Mouse (Mus musculus) liver, embryonic 15.5 days (tissue): ENCODE measurements at regions not wholly inside any gene's neighbourhood (a gene's known extent, or its start where the extent isn't known, plus 50 kb on each side); places are given as distances from the start of the nearest gene placed in this dataset.
A peak's percentile ranks its signal among the peaks of the same experiment; 100 is the strongest.

Source experiments
- ATAC-seq: fragments of 200-750 bp; cut with Nextera tagmentation; 2 replicates; pipeline ENCODE4 v1.8.0; 2017; ENCODE audit warnings: moderate number of reproducible peaks, mild to moderate bottlenecking, moderate library complexity; ENCODE audit not compliant: insufficient read depth
- H3K27ac ChIP-seq: fragments of 300-500 bp; sonication (generic); replicated peaks from 2 replicates; pipeline ENCODE4 v1.5.1; 2015; ENCODE audit warnings: mild to moderate bottlenecking, inconsistent platforms
- H3K27me3 ChIP-seq: fragments of 300-500 bp; sonication (generic); 2 replicates; pipeline ENCODE4 v1.6.1; 2015; ENCODE audit warnings: mild to moderate bottlenecking, inconsistent platforms
- H3K36me3 ChIP-seq: fragments of 300-500 bp; sonication (generic); replicated peaks from 2 replicates; pipeline ENCODE4 v1.6.1; 2015; ENCODE audit warnings: moderate library complexity, mild to moderate bottlenecking, inconsistent platforms
- H3K4me1 ChIP-seq: fragments of 300-500 bp; sonication (generic); replicated peaks from 2 replicates; pipeline ENCODE4 v1.6.1; 2015; ENCODE audit warnings: inconsistent platforms
- H3K4me2 ChIP-seq: fragments of 300-500 bp; sonication (generic); 2 replicates; pipeline ENCODE4 v1.6.1; 2015; ENCODE audit warnings: moderate library complexity, mild to moderate bottlenecking, inconsistent platforms
- H3K4me3 ChIP-seq: fragments of 300-500 bp; sonication (generic); replicated peaks from 2 replicates; pipeline ENCODE4 v1.5.1; 2015; ENCODE audit warnings: mild to moderate bottlenecking, inconsistent platforms
- H3K9ac ChIP-seq: fragments of 300-500 bp; sonication (generic); 2 replicates; pipeline ENCODE4 v1.6.1; 2015; ENCODE audit warnings: moderate library complexity, mild to moderate bottlenecking, inconsistent platforms
- H3K9me3 ChIP-seq: fragments of 300-500 bp; sonication (generic); replicated peaks from 2 replicates; pipeline ENCODE4 v1.6.1; 2016; ENCODE audit warnings: inconsistent platforms
- whole genome bisulfite sequencing: fragments of 180-500 bp; shearing (Covaris S2); methylation state at CpG from one replicate; pipeline ENCODE4 v1.1.7; 2015; ENCODE audit warnings: mixed read lengths; ENCODE audit not compliant: insufficient replicate concordance; 5-methylcytosine and 5-hydroxymethylcytosine counted together

DNA sequence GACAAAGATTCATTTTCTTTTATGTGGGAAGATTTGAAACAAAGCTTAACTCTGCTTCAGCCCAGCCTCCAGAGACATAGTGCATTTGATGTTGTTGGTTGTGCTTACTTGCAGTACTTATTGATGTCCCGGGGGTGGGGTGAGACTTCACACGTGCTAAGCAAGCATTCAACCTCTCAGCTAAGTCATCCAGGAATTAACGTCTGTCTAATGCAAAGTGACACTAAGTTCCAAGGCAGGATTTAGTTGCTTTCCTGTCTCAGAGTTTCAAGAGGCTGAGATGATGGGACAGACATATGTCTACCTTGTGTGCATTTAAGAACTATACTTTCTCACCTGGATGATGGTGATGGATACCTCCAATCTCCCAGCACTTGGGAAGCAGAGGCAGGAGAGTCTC is 189.0 kb upstream of the Erbb4 start:
- Histone ChIP-seq H3K9ac (no peak overlapping the region), H3K27me3 (no peaks in the 10 kb centered on the region), H3K4me3 (no peak overlapping the region), H3K4me1 (no peaks in the 10 kb centered on the region), H3K27ac (no peak overlapping the region), H3K36me3 (no peaks in the 10 kb centered on the region), H3K4me2 (no peak overlapping the region), H3K9me3 (no peaks in the 10 kb centered on the region)
- no peak for ATAC-seq
- 51% methylated on average over 3 of the region's 3 CpGs for WGBS

DNA sequence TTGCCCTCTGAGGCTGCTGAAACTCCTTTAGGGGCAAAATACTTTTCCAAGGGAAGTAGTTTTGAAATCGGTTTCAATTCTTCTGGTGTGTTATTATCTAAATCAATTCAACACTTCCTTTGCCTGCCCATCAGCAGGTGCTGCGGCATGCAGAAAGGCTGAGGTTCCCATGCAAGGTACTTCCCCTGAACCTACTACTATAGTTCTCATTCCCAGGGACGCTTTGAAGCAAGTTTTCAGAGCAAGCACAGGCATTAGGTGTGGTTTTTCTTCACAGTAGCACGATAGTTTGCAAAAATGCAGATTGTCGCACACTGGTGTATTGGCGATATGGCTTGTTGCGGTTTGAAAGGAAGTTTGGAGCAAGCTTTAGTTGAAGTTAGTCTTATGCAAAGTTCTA is 183.5 kb upstream of the Erbb4 start:
- no peak overlapping the region for H3K4me3 ChIP-seq
- no peak overlapping the region for H3K9ac ChIP-seq
- H3K4me1 ChIP-seq = no peaks in the 10 kb centered on the region
- no peaks in the 10 kb centered on the region for H3K27me3 ChIP-seq
- H3K27ac ChIP-seq = no peak overlapping the region
- H3K9me3 ChIP-seq = no peaks in the 10 kb centered on the region
- no peak for ATAC-seq
- no peaks in the 10 kb centered on the region for H3K36me3 ChIP-seq
- 44% methylated on average over 7 of the region's 7 CpGs for WGBS
- H3K4me2 ChIP-seq = no peak overlapping the region

DNA sequence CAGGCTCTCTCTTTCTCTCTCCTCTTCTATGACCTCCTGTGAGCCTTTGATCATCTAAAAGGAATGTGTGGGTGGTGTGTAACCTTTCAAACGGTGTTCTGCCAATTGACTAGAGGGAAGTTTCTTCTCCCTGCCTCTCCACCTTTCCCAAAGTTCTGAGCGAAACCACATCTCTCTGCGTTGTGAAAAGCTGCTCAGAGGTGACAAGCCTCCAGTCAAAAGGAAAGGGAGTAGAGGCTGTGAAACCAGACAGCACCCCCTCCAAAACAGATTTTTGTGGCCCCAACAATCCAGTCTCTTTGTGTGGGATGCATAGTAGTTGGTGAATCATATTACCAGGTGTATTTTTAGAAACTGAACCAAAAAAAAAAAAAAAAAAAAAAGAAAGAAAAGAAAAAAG is 178.5 kb upstream of the Erbb4 start:
- Histone ChIP-seq H3K4me1 (no peaks in the 10 kb centered on the region), H3K27me3 (no peaks in the 10 kb centered on the region), H3K4me2 (no peak overlapping the region), H3K36me3 (no peaks in the 10 kb centered on the region), H3K9me3 (no peaks in the 10 kb centered on the region), H3K27ac (no peak overlapping the region), H3K4me3 (no peak overlapping the region), H3K9ac (no peak overlapping the region)
- no peak for ATAC-seq
- WGBS = 36% methylated on average over 3 of the region's 3 CpGs

GRCm38 (mm10) chr1:69277428-69277827 is 169.6 kb upstream of the Erbb4 start:
- Histone ChIP-seq H3K27ac (no peak overlapping the region), H3K4me2 (no peak overlapping the region), H3K9me3 (no peaks in the 10 kb centered on the region), H3K4me1 (no peaks in the 10 kb centered on the region), H3K4me3 (no peak overlapping the region), H3K36me3 (no peaks in the 10 kb centered on the region), H3K27me3 (no peaks in the 10 kb centered on the region), H3K9ac (no peak overlapping the region)
- WGBS = 68% methylated on average over 4 of the region's 4 CpGs
- no peak for ATAC-seq

GRCm38 (mm10) chr1:69247691-69248090 is 139.8 kb upstream of the Erbb4 start:
- H3K4me3 ChIP-seq = no peak overlapping the region
- no peak overlapping the region for H3K4me2 ChIP-seq
- no peak overlapping the region for H3K27ac ChIP-seq
- H3K9me3 ChIP-seq = no peaks in the 10 kb centered on the region
- ATAC-seq = no peak
- H3K27me3 ChIP-seq = no peaks in the 10 kb centered on the region
- 72% methylated on average over 5 of the region's 5 CpGs for WGBS
- H3K4me1 ChIP-seq = no peaks in the 10 kb centered on the region
- H3K36me3 ChIP-seq = no peaks in the 10 kb centered on the region
- no peak overlapping the region for H3K9ac ChIP-seq

DNA sequence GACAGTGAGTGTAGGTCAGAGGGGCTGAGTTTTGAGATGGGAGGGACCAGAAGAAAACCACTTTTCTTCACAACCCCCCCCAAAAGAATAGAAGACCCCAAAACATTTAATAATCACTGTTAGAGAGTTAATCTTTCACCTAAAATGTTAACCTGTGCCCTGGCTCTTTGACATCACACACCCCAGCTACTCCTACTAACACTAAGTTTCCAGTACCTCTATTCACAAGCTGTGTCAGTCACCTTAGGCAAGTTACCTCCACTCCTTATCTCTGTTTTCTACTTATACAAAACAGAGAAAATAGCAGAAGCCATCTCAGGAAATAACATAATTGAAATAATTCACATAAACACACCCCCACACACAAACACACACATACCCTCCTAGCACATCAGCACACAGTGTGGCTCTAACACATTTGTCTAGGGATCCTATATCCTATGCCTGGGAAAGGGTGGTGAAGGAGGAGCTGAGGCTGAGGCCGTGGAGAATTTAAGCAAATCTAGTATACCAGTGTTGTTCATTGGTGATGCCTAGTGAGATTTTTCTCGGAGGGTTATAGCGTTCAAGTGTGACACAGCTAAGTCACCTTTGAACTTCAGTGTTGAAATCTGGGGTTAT is 134.5 kb upstream of the Erbb4 start:
- no peak overlapping the region; the same call in 1 of the 2 replicates for H3K4me2 ChIP-seq
- H3K9ac ChIP-seq = no peak overlapping the region
- 61% methylated on average over 3 of the region's 3 CpGs for WGBS
- no peak for ATAC-seq
- H3K4me3 ChIP-seq = no peak overlapping the region
- no peaks in the 10 kb centered on the region for H3K36me3 ChIP-seq
- H3K27ac ChIP-seq = no peak overlapping the region
- no peaks in the 10 kb centered on the region for H3K27me3 ChIP-seq
- no peaks in the 10 kb centered on the region for H3K4me1 ChIP-seq
- H3K9me3 ChIP-seq = no peaks in the 10 kb centered on the region

- peak overlapping the region; percentile 29 for H3K4me2 ChIP-seq
- 21% methylated on average over 11 of the region's 11 CpGs for WGBS
- no peaks in the 10 kb centered on the region for H3K36me3 ChIP-seq
- H3K9ac ChIP-seq = no peak overlapping the region
- no peak overlapping the region for H3K27ac ChIP-seq
- ATAC-seq = no peak
- no peaks in the 10 kb centered on the region for H3K27me3 ChIP-seq
- H3K9me3 ChIP-seq = no peaks in the 10 kb centered on the region
- H3K4me3 ChIP-seq = no peak overlapping the region
- H3K4me1 ChIP-seq = no peaks in the 10 kb centered on the region
Observed at GRCm38 (mm10) chr1:69241502-69242214, 133.8 kb upstream of the Erbb4 start.

- Histone ChIP-seq H3K4me3 (no peak overlapping the region), H3K4me2 (no peak overlapping the region), H3K9me3 (no peaks in the 10 kb centered on the region), H3K36me3 (no peaks in the 10 kb centered on the region), H3K9ac (no peak overlapping the region), H3K4me1 (no peaks in the 10 kb centered on the region), H3K27ac (no peak overlapping the region), H3K27me3 (no peaks in the 10 kb centered on the region)
- ATAC-seq = no peak
Observed at GRCm38 (mm10) chr1:69227864-69228263, 120.0 kb upstream of the Erbb4 start.

DNA sequence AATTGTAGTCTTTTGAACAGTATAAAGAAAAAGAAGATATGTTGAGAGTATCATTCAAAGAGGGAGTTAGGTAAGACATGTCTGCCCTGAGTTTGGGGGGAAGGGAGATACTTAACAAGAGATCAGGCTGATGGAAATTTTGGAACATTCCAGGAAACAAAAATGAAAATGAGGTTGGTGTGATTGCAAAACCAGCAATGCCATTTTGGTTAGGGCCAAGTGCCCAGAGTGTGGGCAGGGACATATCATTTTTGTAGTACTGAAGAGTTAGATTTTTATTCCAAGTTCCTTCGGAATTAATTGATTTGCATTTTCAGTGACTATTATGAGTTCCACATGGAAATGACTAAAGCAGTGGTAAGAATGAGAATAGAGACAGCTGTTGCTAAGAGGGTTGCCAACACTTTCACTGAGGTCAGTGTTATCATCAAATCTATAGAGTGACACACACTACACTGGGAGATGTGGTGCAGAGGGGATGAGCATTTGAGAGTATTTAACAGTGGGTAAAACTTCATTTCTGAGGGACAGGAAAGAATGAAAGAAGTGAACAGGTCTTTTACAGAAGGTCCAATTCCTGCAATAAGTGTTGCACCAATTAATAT is 105.1 kb upstream of the Erbb4 start:
- no peaks in the 10 kb centered on the region for H3K36me3 ChIP-seq
- H3K4me3 ChIP-seq = no peak overlapping the region
- H3K4me2 ChIP-seq = no peak overlapping the region
- H3K27me3 ChIP-seq = no peaks in the 10 kb centered on the region
- 49% methylated on average over 1 of the region's 1 CpGs for WGBS
- H3K4me1 ChIP-seq = no peaks in the 10 kb centered on the region
- no peak overlapping the region for H3K27ac ChIP-seq
- no peak for ATAC-seq
- H3K9ac ChIP-seq = no peak overlapping the region
- no peaks in the 10 kb centered on the region for H3K9me3 ChIP-seq

GRCm38 (mm10) chr1:69202745-69203144 is 94.9 kb upstream of the Erbb4 start:
- WGBS = 53% methylated on average over 2 of the region's 2 CpGs
- ATAC-seq = no peak
- Histone ChIP-seq H3K27ac (no peak overlapping the region), H3K4me3 (no peak overlapping the region), H3K9me3 (no peaks in the 10 kb centered on the region), H3K36me3 (no peaks in the 10 kb centered on the region), H3K27me3 (no peaks in the 10 kb centered on the region), H3K9ac (no peak overlapping the region), H3K4me2 (no peak overlapping the region), H3K4me1 (no peaks in the 10 kb centered on the region)

GRCm38 (mm10) chr1:69165202-69165601 is 57.3 kb upstream of the Erbb4 start:
- Histone ChIP-seq H3K27me3 (no peaks in the 10 kb centered on the region), H3K4me1 (no peaks in the 10 kb centered on the region), H3K4me3 (no peak overlapping the region), H3K36me3 (no peaks in the 10 kb centered on the region), H3K27ac (no peak overlapping the region), H3K4me2 (no peak overlapping the region), H3K9ac (no peak overlapping the region), H3K9me3 (no peaks in the 10 kb centered on the region)
- 31% methylated on average over 5 of the region's 5 CpGs for WGBS
- no peak for ATAC-seq
